Mouse (Mus musculus) frontal cortex, postnatal 25 days (tissue): ENCODE measurements around the gene Gm49358.

ENCODE experiments used
- DNase-seq, 2 experiments: peaks; one replicate each; pipeline ENCODE4 v3.0.0; 2022; ENCODE audit warnings: low spot score in 2 of 2

The Gm49358 gene

GRCm38 (mm10) chr10:86763672-86764071, at the start of gene Gm49358:
TSS of gene Gm49358 (plus strand) at chr10:86763972.
- DNase-seq = no peak

DNA sequence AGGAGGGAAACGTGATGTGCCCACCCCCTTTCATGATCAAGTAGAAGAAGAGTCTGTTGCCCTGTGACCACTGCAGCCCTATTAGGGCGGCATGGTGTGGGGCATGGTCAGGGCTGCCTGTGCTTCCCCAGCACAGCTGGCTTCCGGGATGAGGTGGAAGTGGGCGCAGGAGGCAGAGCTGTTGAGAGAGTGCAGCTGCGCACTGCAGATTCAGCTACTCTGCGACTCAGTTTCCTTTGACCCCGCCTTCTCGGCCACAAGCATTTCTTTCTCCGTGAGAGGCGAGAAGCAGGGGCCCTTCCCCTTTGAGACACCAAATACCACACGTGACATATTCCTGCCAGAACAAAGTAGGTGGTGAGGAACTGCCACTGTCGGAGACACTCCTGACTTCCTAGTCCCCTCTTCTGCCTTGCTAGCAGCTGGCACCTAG, 36.2 kb upstream of the Gm49358 start:
- peak in 1 of 2 experiments; percentile 8 for DNase-seq

DNA sequence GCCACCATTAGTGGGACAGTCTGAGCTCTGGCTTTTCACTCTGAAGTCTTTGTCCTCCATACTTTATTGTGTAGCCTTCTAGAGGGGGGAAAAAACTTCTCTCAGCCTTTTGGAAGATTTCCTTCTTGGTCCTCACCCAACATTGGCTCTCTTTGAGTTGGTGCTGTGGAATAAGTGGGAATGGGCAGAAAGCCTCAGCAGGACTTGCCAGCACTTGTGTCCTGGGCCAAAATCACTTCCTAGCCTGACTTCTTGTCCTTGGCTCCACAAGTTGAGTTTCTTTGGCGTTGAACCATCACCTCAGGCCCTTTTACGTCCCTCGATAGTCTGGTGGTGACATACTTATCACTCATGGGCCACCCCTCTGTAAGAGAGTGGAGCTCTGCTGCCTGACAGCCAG, 35.6 kb upstream of the Gm49358 start:
- DNase-seq = no peak

- peak; percentile 78 to 79 for DNase-seq
Measured at GRCm38 (mm10) chr10:86730823-86731499, 32.8 kb upstream of the Gm49358 start.

GRCm38 (mm10) chr10:86731500-86731863, 32.3 kb upstream of the Gm49358 start:
- no peak for DNase-seq

DNA sequence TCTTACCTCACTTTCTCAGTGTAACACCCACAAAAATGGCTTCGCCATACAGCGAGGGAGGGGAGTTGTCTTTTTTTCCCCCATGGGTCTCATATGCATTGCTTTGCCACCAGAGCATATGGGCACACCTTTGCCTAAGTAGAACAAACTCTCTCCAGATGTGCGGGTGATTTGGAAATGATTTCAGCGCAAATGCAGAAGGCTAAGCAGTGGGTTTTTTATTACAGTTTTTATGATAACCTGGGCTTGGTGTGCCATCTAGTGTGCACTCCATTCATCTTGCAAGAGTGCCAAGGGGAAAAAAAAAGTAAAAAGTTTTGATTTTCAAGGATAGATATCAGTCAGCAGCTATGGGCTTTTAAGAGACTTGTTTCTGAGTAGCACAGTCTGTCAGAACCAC, 28.7 kb upstream of the Gm49358 start:
- DNase-seq = no peak

DNA sequence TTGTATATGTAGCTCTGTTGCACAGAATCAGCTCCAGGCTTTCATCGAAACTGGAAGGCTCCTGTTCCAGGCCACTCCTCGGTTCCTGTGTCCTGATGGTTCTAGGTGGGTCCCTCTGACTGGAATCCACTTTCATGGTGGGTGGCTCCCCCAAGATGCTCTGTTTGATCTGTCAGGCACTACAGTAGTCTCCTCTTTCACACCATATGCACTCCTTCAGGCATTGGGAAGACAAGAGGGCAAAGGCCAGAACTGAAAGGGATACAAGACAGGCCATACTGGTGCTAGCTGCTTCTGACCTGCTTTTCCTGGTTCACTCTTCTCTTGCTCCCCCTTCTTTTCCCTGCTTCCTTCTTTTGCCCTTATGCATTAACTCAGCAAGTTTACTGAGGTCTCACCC, 20.9 kb upstream of the Gm49358 start:
- no peak for DNase-seq

DNA sequence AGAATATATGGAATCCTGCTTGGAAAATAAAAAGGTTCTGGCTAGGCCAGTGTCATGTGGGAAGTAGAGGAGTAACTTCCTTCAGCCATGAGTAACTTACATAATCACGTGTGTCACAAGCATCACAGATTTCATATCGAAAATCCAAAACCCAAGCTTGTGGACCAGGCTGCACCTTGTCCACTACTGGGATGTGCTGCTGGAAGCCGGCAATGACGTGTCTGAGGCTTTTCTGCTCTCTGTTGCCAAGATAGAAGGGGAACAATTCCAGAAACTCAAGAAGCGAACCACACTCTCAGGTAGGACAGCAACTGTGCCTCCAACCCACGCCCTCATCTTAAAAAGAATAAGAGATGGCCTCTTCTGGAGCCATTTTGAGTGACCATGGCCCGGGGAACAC, 19.5 kb upstream of the Gm49358 start:
- no peak for DNase-seq

- no peak for DNase-seq
Measured at GRCm38 (mm10) chr10:86755816-86756502, 7.8 kb upstream of the Gm49358 start.

GRCm38 (mm10) chr10:86757724-86758123, 6.0 kb upstream of the Gm49358 start:
- DNase-seq = no peak

DNA sequence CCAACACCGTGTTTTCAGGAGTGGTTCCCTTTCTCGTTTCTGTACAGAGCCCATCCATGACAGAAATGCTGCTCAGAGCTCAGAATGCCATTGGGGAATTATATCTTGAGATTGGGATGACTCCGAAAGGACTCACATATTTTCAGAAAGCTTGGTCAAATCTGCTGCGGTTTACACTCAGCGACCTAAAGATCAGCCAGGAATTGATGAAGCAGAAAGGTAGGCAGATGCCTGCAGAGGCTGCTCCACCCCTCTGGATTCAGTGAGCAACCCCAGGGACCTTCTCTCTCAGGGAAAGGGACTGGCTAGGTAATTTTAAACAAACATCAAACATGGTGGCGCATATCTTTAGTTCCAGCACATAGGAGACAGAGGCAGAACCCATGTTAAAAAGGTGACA, 5.6 kb upstream of the Gm49358 start:
- no peak for DNase-seq

DNA sequence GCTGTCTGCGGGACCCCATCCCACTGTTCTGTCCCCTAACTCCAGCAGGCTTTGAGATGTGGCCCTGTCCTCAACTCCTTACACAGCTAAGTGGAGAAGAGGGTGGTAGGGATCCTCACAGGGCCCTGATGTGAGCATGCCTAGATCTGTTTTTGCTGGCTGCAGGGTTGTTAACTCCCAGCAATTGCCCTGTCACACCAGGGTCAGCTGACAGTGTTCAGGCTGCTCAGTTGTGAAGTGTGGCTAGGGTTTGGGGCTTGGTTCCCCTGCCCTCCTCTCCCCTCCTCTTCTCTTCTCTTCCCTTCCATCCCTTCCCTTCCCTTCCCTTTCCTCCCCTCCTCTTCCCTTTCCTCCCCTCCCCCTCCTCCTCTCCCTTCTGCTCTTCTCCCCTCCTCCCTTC, 2.5 kb upstream of the Gm49358 start:
- DNase-seq = no peak

DNA sequence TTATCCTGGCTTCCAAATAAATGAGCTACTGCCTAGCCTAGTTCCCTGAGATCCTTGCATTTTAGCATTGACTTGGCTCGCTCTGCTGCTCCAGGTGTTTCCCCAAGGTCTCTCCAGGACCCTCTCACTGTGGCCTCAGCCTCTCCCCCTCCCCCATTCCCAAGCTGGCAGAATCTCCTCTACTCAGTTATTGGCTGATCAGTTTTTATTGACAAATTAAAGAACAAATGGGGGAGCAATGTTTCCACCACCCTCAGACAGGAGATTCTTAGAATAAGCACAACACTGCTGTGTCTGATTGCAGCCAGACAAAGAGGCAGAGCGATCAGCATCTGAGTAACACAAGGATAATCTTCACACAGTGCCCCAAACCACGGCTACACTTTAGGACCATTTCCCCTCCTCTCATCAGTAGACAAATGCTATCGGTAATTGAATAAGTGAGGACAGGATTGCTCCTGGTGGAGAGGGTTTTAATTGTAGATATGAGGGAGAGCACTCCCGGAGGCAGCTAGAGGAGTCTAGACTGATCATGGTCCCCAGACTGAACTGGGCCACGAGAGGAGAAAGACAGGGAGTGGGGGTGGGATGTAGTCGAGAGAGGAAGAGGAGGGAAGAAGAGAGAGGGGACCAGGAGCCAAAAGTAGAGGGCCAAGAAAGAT, 1.9 kb upstream of the Gm49358 start:
- no peak for DNase-seq

- DNase-seq = no peak
Measured at GRCm38 (mm10) chr10:86762384-86762730, 1.4 kb upstream of the Gm49358 start.

- DNase-seq = no peak
Measured at GRCm38 (mm10) chr10:86765344-86765966, 1.7 kb downstream of the Gm49358 start.

GRCm38 (mm10) chr10:86769216-86769615, 5.4 kb downstream of the Gm49358 start:
- no peak for DNase-seq

GRCm38 (mm10) chr10:86769797-86770196, 6.0 kb downstream of the Gm49358 start:
- no peak for DNase-seq

GRCm38 (mm10) chr10:86771701-86772100, 7.9 kb downstream of the Gm49358 start:
- DNase-seq = no peak

- DNase-seq = no peak
Measured at GRCm38 (mm10) chr10:86772231-86772631, 8.5 kb downstream of the Gm49358 start.

GRCm38 (mm10) chr10:86773360-86773759, 9.6 kb downstream of the Gm49358 start:
- DNase-seq = no peak

- DNase-seq = no peak
Measured at GRCm38 (mm10) chr10:86776281-86776680, 12.5 kb downstream of the Gm49358 start.

DNA sequence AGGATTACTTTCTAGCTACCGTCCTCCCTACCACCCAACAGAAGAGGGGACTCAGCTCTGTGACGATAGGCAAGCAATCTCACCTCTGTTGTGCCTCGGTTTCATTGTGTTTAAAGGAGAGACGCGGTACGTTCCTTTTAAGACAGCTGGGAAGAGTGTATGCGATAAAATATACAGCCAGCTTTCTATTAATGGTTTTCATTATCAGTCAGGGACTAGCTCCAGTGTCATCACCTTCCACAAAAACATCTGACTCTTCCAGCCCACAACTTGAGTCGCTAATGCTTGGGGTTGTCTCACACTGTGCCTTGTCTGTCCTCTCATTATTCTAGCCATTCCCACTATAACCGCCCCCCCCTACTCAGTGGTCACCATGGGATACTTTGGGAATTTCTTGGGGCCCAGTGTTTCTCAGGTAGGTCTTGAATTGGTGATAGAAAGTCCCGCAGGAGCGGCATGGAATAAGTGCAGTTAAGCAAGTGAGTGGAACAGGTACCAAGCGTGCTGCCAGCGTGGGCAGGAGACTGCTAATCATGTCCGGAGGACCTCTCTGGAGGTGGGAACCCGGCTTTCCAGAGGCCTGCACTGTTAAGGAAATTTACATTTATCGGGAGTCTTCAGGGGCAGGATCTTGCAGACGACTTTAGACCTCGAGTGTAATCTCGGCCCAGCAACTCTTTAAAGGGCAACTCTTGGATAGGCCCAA, 14.0 kb downstream of the Gm49358 start:
- no peak for DNase-seq
